Mouse (Mus musculus) MEL (cell line): Measurements from ENCODE around the gene Bahd1. TPM values are rescaled to one million over a fixed set of nuclear protein-coding genes. Genes with fewer than 3 reads are reported as not detected.

Source experiments
- DNase-seq: peaks from one replicate; pipeline ENCODE4 v3.0.0; 2011; ENCODE audit warnings: low read depth, low spot score
- H3K27ac ChIP-seq: 2 replicates; pipeline ENCODE4 v1.5.1; 2012; ENCODE audit warnings: low read depth, mild to moderate bottlenecking, control low read depth, low read length, moderate library complexity; ENCODE audit not compliant: control insufficient read depth
- H3K27me3 ChIP-seq, 2 experiments: fragments of 150-350 bp in 1 of 2; sonication (generic) in 1 of 2; 2 replicates each; pipeline ENCODE4 v1.6.1; 2012; ENCODE audit warnings: low read length in 2 of 2, mild to moderate bottlenecking in 2 of 2, improper control_type of control experiment in 1 of 2, moderate library complexity in 1 of 2; ENCODE audit not compliant: insufficient read depth in 2 of 2, control insufficient read depth in 1 of 2
- H3K36me3 ChIP-seq, 2 experiments: 2 replicates each; pipeline ENCODE4 v1.6.1; 2012 to 2014; ENCODE audit warnings: low read length in 2 of 2, improper control_type of control experiment in 1 of 2, inconsistent platforms in 1 of 2, mild to moderate bottlenecking in 1 of 2; ENCODE audit not compliant: insufficient read depth in 2 of 2, control insufficient read depth in 1 of 2
- H3K4me1 ChIP-seq, 2 experiments: fragments of 150-350 bp in 1 of 2; sonication (generic) in 1 of 2; 2 replicates each; pipeline ENCODE4 v1.6.1; 2012; ENCODE audit warnings: low read length in 2 of 2, improper control_type of control experiment in 1 of 2, mild to moderate bottlenecking in 1 of 2; ENCODE audit not compliant: insufficient read depth in 2 of 2, control insufficient read depth in 1 of 2
- H3K4me3 ChIP-seq, 2 experiments: fragments of 150-350 bp in 1 of 2; sonication (generic) in 1 of 2; 2 replicates each; pipeline ENCODE4 v1.5.1; 2012; ENCODE audit warnings: low read depth in 2 of 2, low read length in 2 of 2, mild to moderate bottlenecking in 2 of 2, moderate library complexity in 2 of 2, control low read depth in 1 of 2, improper control_type of control experiment in 1 of 2; ENCODE audit not compliant: control insufficient read depth in 1 of 2, insufficient read depth in 1 of 2
- H3K79me2 ChIP-seq: 2 replicates; pipeline ENCODE4 v1.6.1; 2012; ENCODE audit warnings: mild to moderate bottlenecking, low read length, moderate library complexity; ENCODE audit not compliant: control insufficient read depth, poor library complexity, insufficient read depth
- H3K9ac ChIP-seq: 2 replicates; pipeline ENCODE4 v1.6.1; 2012; ENCODE audit warnings: low read depth, mild to moderate bottlenecking, control low read depth, low read length, moderate library complexity; ENCODE audit not compliant: control insufficient read depth, poor library complexity, severe bottlenecking
- H3K9me3 ChIP-seq: fragments of 150-350 bp; sonication (generic); replicated peaks from 2 replicates; pipeline ENCODE4 v1.6.1; 2012; ENCODE audit warnings: mild to moderate bottlenecking, low read length, improper control_type of control experiment, moderate library complexity; ENCODE audit not compliant: insufficient read depth
- BHLHE40 ChIP-seq: IDR thresholded peaks from 2 replicates; pipeline ENCODE4 v1.6.1; 2012; ENCODE audit warnings: low read depth, mild to moderate bottlenecking, inconsistent platforms, low read length, improper control_type of control experiment, borderline replicate concordance
- CHD1 ChIP-seq: IDR thresholded peaks from 2 replicates; pipeline ENCODE4 v1.6.1; 2012; ENCODE audit warnings: low read depth, mild to moderate bottlenecking, inconsistent platforms, low read length, improper control_type of control experiment
- CTCF ChIP-seq, 3 experiments: IDR thresholded peaks in 2 of 3; conservative IDR thresholded peaks in 1 of 3; 2 replicates each; pipeline ENCODE4 v1.5.1; 2011 to 2012; ENCODE audit warnings: low read length in 3 of 3, low read depth in 2 of 3, mild to moderate bottlenecking in 2 of 3, improper control_type of control experiment in 1 of 3, inconsistent platforms in 1 of 3, mixed read lengths in 1 of 3, moderate library complexity in 1 of 3; ENCODE audit not compliant: control insufficient read depth in 1 of 3, insufficient read depth in 1 of 3, poor library complexity in 1 of 3, severe bottlenecking in 1 of 3
- EP300 ChIP-seq, 2 experiments: IDR thresholded peaks; 2 replicates each; pipeline ENCODE4 v1.6.1; 2011; ENCODE audit warnings: improper control_type of control experiment in 2 of 2, low read length in 2 of 2, low read depth in 1 of 2, mild to moderate bottlenecking in 1 of 2
- GABPA ChIP-seq: IDR thresholded peaks from 2 replicates; pipeline ENCODE4 v1.6.1; 2012; ENCODE audit warnings: low read depth, mild to moderate bottlenecking, inconsistent platforms, low read length, improper control_type of control experiment, moderate library complexity
- GATA1 ChIP-seq: IDR thresholded peaks from 2 replicates; pipeline ENCODE4 v1.6.1; 2011; ENCODE audit warnings: low read depth, low read length, improper control_type of control experiment
- HCFC1 ChIP-seq: IDR thresholded peaks from 2 replicates; pipeline ENCODE4 v1.6.1; 2012; ENCODE audit warnings: low read depth, mild to moderate bottlenecking, inconsistent platforms, low read length, improper control_type of control experiment, moderate library complexity
- KAT2A ChIP-seq: conservative IDR thresholded peaks from 2 replicates; pipeline ENCODE4 v1.6.1; 2012; ENCODE audit warnings: low read depth, low read length, improper control_type of control experiment, inconsistent platforms
- MAFK ChIP-seq: IDR thresholded peaks from 2 replicates; pipeline ENCODE4 v1.6.1; 2011; ENCODE audit warnings: low read depth, mild to moderate bottlenecking, low read length, improper control_type of control experiment, borderline replicate concordance
- MAX ChIP-seq: IDR thresholded peaks from 2 replicates; pipeline ENCODE4 v1.6.1; 2011; ENCODE audit warnings: low read length, improper control_type of control experiment
- MAZ ChIP-seq: IDR thresholded peaks from 2 replicates; pipeline ENCODE4 v1.6.1; 2012; ENCODE audit warnings: low read depth, mild to moderate bottlenecking, inconsistent platforms, low read length, improper control_type of control experiment
- MXI1 ChIP-seq: IDR thresholded peaks from 2 replicates; pipeline ENCODE4 v1.6.1; 2011; ENCODE audit warnings: mild to moderate bottlenecking, low read depth, low read length, improper control_type of control experiment
- MYC ChIP-seq: IDR thresholded peaks from 2 replicates; pipeline ENCODE4 v1.6.1; 2011; ENCODE audit warnings: low read depth, mild to moderate bottlenecking, low read length, improper control_type of control experiment, moderate library complexity
- RAD21 ChIP-seq: IDR thresholded peaks from 2 replicates; pipeline ENCODE4 v1.6.1; 2011; ENCODE audit warnings: mild to moderate bottlenecking, low read depth, low read length, improper control_type of control experiment
- RCOR1 ChIP-seq: IDR thresholded peaks from 2 replicates; pipeline ENCODE4 v1.6.1; 2012; ENCODE audit warnings: low read depth, mild to moderate bottlenecking, inconsistent platforms, low read length, improper control_type of control experiment
- SIN3A ChIP-seq: IDR thresholded peaks from 2 replicates; pipeline ENCODE4 v1.6.1; 2012; ENCODE audit warnings: low read length, improper control_type of control experiment, inconsistent platforms
- SMC3 ChIP-seq: IDR thresholded peaks from 2 replicates; pipeline ENCODE4 v1.6.1; 2011; ENCODE audit warnings: low read depth, low read length, improper control_type of control experiment
- TAL1 ChIP-seq: IDR thresholded peaks from 2 replicates; pipeline ENCODE4 v1.6.1; 2012; ENCODE audit warnings: mild to moderate bottlenecking, inconsistent platforms, low read length, moderate library complexity, mixed read lengths
- TCF12 ChIP-seq: IDR thresholded peaks from 2 replicates; pipeline ENCODE4 v1.6.1; 2014; ENCODE audit warnings: low read depth, mild to moderate bottlenecking, inconsistent platforms, low read length, improper control_type of control experiment, moderate library complexity
- USF1 ChIP-seq: IDR thresholded peaks from 2 replicates; pipeline ENCODE4 v1.6.1; 2014; ENCODE audit warnings: low read depth, mild to moderate bottlenecking, inconsistent platforms, low read length, improper control_type of control experiment, moderate library complexity
- USF2 ChIP-seq, 2 experiments: IDR thresholded peaks; 2 replicates each; pipeline ENCODE4 v1.6.1; 2011 to 2012; ENCODE audit warnings: improper control_type of control experiment in 2 of 2, low read length in 2 of 2, borderline replicate concordance in 1 of 2, inconsistent platforms in 1 of 2, low read depth in 1 of 2, mild to moderate bottlenecking in 1 of 2; ENCODE audit not compliant: insufficient read depth in 1 of 2
- ZC3H11A ChIP-seq: IDR thresholded peaks from 2 replicates; pipeline ENCODE4 v1.6.1; 2012; ENCODE audit warnings: low read depth, mild to moderate bottlenecking, inconsistent platforms, low read length, improper control_type of control experiment
- ZMIZ1 ChIP-seq: IDR thresholded peaks from 2 replicates; pipeline ENCODE4 v1.6.1; 2012; ENCODE audit warnings: low read depth, mild to moderate bottlenecking, inconsistent platforms, low read length, improper control_type of control experiment, moderate library complexity
- ZNF384 ChIP-seq: IDR thresholded peaks from 2 replicates; pipeline ENCODE4 v1.6.1; 2012; ENCODE audit warnings: low read depth, mild to moderate bottlenecking, inconsistent platforms, low read length, improper control_type of control experiment
- polyA plus RNA-seq, 2 experiments: library from polyadenylated mRNA; stranded (reverse) in 1 of 2; unstranded in 1 of 2; fragments of >175 nt in 1 of 2; fragments of >200 nt in 1 of 2; gene quantifications; 2 replicates each; pipeline versions ENCODE4 v1.2.1 to v1.2.4; 2012; ENCODE audit warnings: low replicate concordance in 2 of 2, low read depth in 1 of 2; ENCODE audit not compliant: insufficient read length in 2 of 2, insufficient read depth in 1 of 2, missing spikeins in 1 of 2
- total RNA-seq: library from RNA; depleted of rRNA; stranded (reverse); fragments of 300-350 nt; gene quantifications from 2 replicates; pipeline ENCODE4 v1.2.3, GENCODE M21; 2012

The Bahd1 gene
- total and polyA plus RNA-seq, 3 experiments: 8.0 to 24.7 TPM; not detected in 1

- no peak for DNase-seq
- no peaks in the 10 kb centered on the region for H3K79me2 ChIP-seq
- TF ChIP-seq SMC3: no peak
- no peak for TF ChIP-seq ZC3H11A
- no peak for TF ChIP-seq MXI1
- TF ChIP-seq MAX: no peak
- no peak for TF ChIP-seq TCF12
- TF ChIP-seq ZNF384: no peak
- no peaks in the 10 kb centered on the region for H3K27me3 ChIP-seq
- H3K4me3 ChIP-seq: no peak overlapping the region
- H3K9ac ChIP-seq: no peak overlapping the region
- H3K36me3 ChIP-seq: no peaks in the 10 kb centered on the region; a peak in 1 of 4 replicates
- H3K27ac ChIP-seq: no peak overlapping the region
- H3K9me3 ChIP-seq: no peaks in the 10 kb centered on the region
- H3K4me1 ChIP-seq: no peaks in the 10 kb centered on the region
These were observed 26.2 kb upstream of the Bahd1 start for GRCm38 (mm10) chr2:118873890-118874430.

- Histone ChIP-seq H3K79me2 (no peaks in the 10 kb centered on the region), H3K9ac (no peak overlapping the region), H3K4me1 (no peaks in the 10 kb centered on the region), H3K36me3 (no peaks in the 10 kb centered on the region), H3K27ac (no peak overlapping the region), H3K27me3 (no peaks in the 10 kb centered on the region), H3K9me3 (no peaks in the 10 kb centered on the region)
- DNase-seq: no peak
- TF ChIP-seq USF1: no peak
- no peak for TF ChIP-seq CTCF (IDR thresholded peaks at IDR 0.05 in 2 of 3, conservative IDR thresholded peaks at IDR 0.05 in 1 of 3; ENCODE audit: control insufficient read depth in 1 of 3, insufficient read depth in 1 of 3, low read depth in 2 of 3, low read length in 3 of 3, poor library complexity in 1 of 3, severe bottlenecking in 1 of 3)
- no peak for TF ChIP-seq HCFC1
- TF ChIP-seq SIN3A: no peak
- no peak for TF ChIP-seq BHLHE40
- no peak for TF ChIP-seq GATA1
- no peak for TF ChIP-seq ZMIZ1
- no peak for TF ChIP-seq MYC
- TF ChIP-seq RCOR1: no peak
- TF ChIP-seq MAFK: no peak
- TF ChIP-seq ZC3H11A: no peak
- no peak for TF ChIP-seq KAT2A
- TF ChIP-seq CHD1: no peak
- no peak for TF ChIP-seq EP300 (IDR thresholded peaks at IDR 0.05; ENCODE audit: low read depth in 1 of 2, low read length in 2 of 2)
- TF ChIP-seq TAL1: no peak
- TF ChIP-seq MAZ: no peak
- no peak for TF ChIP-seq USF2 (IDR thresholded peaks at IDR 0.05; ENCODE audit: borderline replicate concordance in 1 of 2, insufficient read depth in 1 of 2, low read depth in 1 of 2, low read length in 2 of 2)
- no peak for TF ChIP-seq GABPA
- TF ChIP-seq MXI1: no peak
- no peak for TF ChIP-seq RAD21
- TF ChIP-seq, all 39 proteins: peak for 0
- H3K4me3 ChIP-seq: no peak overlapping the region
These were observed 24.9 kb upstream of the Bahd1 start for GRCm38 (mm10) chr2:118875316-118875715.
